Mouse (Mus musculus) adipocyte (in vitro differentiated cells): ENCODE measurements around the gene Hmg20b.

Experiments used
- DNase-seq: peaks from one replicate; pipeline ENCODE4 v3.0.0-alpha.2; 2016; ENCODE audit warnings: low spot score

Hmg20b gene

GRCm38 (mm10) chr10:81325781-81326180, 24.5 kb downstream of the Hmg20b start:
- DNase-seq = no peak

DNA sequence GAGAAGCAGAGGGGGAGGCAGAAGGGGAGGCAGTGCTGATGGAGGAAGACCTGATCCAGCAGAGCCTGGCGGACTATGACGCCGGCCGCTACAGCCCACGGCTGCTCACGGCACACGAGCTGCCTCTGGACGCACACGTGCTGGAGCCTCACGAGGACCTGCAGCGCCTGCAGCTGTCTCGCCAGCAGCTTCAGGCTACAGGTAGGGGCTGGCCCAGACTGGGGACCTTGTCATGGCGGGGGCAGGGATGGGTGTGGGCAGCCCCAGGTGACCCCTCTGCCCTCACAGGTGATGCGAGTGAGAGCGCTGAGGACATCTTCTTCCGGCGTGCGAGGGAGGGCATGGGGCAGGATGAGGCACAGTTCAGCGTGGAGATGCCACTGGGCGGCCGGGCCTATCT, 25.1 kb downstream of the Hmg20b start:
- no peak for DNase-seq

GRCm38 (mm10) chr10:81323791-81324530, 26.3 kb downstream of the Hmg20b start:
- DNase-seq = no peak

DNA sequence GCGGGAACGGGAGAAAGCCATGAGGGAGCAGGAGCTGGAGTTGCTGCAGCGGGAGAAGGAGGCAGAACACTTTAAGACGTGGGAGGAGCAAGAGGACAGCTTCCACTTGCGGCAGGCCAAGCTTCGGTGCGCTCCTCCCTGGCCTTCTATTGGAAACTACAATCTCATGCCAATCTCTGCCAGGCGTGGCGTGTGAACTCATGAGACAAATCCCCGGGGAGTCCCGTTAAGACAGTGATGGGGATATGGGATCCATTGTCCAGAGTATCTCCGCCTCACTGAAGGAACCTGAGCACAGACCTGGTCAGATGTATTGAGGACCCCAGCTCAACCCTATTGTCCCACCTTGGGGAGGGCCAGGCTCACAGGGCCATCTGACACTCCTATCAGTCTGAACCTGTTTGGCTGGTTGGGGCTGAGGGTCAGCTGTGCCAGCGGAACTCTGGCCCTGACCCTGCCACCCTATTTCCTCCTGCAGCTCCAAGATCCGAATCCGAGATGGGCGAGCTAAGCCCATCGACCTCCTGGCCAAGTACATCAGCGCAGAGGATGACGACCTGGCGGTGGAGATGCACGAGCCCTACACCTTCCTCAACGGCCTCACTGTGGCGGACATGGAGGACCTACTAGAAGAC, 27.0 kb downstream of the Hmg20b start:
- no peak for DNase-seq

- DNase-seq = no peak
These were observed 27.8 kb downstream of the Hmg20b start for GRCm38 (mm10) chr10:81322444-81322843.

DNA sequence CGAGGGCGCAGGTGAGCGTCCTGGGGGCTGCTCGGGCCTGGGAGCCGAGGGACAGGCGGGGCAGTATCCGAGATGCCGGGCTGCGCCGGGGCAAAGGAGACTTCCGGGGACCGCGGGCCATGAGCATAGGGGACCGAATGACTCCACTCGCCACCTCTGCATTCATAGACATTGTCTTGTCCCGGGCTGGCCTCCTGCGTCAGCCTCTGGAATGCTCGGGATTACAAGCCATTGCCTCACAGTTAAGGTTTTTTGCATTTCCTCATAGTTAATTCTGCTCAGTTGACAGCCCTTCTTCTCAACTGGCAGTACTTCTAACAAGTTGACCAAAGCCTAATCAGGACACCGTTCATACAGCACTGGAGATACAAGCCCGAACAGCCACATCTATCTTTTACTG, 28.8 kb downstream of the Hmg20b start:
- peak; percentile 51 for DNase-seq

DNA sequence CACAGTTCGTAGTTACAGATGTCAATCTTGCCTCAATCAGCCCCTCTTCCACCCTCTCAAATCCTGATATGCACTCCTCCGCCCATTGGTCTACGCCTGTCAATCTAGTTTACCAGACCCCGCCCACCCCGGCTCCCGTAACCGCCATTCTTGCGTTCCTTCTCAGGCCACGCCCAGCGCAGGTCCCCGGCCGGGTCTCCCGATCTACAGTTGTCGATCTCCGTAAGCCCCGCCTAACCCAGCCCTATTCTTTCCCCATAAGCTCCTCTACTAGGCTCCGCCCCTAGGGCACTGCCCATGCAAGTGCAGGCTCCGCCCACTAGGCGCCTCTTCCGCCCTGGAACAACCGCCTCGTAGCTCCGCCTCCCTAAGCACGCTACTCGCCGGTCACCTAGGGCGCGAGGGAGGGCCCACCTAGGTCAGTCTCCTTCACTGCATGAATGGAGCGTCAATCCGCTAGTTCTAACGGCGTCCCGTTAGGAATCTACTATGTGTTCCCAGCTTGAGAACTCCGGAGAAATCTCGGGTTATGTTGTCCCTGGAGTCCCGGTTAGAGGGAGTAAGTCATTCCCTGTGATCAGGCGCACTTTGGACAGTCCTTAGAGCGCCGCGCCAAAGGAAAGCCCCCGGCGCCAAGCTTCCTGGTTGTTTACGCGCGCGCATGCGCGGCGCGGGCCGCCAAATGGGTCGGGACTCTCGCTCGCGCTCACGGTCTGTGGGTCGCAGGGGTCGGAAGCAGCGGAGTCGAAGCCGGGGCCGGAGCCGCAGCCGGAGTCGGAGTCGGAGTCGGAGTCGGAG, 29.5 kb downstream of the Hmg20b start, which contains the start of gene Cactin:
Gene Cactin (plus strand): TSS at position 554 of the 798 bp plus-strand sequence.
- DNase-seq = peak; percentile 100

DNA sequence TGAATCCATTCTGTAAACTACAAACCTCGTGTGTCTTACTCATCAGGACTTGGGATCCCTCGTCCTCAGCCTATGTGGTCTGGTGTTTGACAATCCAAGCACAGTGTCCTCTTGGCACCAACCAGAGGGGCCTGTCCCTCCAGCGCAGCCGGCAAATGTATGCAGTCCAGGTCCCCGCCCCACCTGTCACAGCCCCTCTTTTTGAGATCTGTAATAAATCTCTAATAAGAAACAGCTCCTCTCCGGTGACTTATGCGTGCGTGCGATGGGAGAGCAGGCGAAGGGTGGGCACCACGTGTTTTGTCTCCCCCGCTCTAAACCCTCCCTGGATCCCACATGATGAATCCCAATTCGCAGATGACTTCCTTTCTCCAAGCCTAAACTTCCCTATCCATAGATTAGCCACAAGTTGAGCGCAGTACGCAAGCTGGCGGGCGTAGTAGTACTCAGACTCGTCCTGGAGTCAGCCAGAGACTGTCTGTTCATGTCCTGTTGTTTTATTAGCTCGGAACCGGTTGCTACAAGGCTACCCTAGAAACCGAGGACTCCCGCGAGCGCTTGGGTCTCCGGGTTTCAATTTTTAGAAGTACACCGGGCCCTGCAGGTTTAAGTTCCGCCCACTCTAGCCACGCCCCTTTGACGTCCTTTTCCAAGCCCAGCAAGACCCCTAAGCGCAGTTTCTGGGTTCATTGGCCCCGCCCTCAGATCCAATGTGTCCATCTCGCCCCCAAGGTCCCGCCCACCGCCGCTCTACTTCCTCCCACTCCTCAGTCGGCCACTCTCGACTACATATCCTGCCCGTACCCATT, 30.3 kb downstream of the Hmg20b start:
- DNase-seq = peak; percentile 43

DNA sequence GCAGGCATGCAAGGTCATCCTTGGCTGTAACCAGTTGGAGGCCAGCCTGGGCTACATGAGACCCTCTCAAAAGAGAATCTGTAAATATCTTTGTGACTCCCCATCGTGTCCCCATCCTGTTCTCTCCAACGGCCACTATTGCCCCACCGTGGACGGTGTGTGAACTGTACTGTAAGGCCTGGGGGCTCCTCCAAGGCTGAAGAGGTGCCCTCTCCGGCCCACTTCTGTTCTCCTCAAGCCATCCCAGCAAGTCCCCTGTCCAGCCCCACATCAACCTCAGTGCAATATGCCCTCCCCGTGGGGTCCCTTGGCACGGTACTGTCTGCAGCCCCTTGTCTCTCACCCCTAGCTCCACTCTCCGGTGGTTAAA, 31.0 kb downstream of the Hmg20b start:
- peak; percentile 32 for DNase-seq

DNA sequence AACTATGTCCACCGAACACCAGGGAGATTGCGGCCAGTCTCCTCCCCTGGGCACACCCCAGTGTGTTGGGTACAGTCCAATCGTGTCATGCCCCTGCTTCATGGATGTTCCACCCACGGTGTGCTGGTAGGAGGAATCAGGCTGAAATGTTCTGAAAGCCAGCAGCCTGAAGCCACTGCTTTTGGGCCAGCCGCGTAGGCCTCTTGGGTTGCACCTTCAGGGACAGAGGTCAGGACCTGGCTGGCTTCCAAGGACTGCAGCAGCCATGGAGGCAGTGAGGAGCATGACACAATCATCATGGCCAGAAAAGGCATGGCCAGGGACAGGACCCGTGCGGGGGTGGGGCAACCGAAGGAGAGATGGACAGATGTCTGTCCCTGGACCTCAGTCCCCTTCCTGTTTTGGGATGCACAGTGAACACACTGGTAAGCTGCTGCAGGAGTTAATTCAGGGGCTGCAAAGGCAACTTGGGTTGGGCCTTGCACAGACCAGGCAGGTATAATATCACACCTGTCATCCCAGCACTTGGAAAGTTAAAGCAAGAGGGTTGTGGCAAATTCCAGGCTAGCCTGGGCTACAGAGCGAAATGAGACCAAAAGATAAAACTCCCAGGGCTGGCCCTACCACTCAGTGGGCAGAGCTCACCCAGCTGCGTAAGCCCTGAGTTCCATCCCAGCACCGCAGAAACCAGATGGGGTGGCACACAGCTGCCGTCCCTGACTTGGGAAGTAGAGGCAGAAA, 31.5 kb downstream of the Hmg20b start:
- peak; percentile 93 for DNase-seq

DNA sequence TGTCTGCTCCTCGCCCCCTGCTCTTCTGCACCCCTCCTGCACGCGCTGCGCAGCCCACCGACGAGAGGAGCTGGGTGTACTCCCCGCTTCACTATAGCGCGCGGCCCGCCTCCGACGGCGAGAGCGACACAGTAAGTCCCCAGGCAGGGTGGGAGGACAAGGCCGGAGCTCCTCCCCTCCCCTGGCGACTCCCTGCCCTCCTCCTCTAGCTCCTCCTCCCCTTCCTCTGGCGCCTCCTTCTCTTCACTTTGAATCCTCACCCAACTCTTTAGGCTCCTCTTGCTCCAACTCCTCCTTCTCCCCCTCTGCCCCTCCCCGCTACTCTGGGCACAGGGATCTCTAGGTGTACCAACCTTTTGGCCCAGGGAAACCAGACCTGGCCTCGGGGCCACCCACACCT, 33.0 kb downstream of the Hmg20b start:
- no peak for DNase-seq

GRCm38 (mm10) chr10:81316338-81317060, 33.8 kb downstream of the Hmg20b start:
- no peak for DNase-seq

DNA sequence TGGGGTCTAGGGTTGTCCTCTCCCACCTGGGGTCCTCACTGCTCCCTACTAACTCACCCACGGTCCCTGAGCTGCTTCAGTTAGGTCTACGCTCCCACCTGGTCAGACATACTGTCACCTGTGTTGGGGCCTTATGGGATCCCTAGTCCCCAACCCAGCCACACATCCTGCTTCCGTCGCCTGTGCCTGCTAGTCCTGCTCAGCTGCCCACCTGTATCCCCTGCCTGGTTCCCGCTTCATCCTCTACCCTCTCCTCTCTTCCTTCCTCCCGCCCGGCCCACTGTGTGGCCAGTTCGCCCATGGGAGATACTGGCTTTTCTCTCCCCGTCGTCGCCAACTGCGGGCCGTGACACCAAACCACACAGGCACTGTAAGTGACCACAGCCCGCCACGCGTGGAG, 34.7 kb downstream of the Hmg20b start:
- no peak for DNase-seq

DNA sequence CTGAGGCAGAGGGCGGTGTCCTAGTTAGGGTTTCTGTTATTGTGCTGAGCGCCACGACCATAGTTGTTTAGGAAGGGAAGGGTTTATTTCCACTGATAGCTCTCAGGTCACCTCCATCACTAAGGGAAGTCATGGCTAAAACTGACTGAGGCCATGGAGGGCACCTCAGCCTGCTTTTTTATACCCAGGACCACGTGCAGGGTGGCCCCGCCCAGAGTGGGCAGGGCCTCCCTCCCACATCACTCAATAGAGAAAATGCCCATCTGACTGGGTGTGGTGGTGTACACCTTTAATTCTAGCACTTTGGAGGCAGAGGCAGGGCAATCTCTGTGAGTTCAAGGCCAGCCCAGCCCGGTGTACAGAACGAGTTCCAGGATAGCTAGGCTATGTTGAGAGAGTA, 36.1 kb downstream of the Hmg20b start:
- no peak for DNase-seq

DNA sequence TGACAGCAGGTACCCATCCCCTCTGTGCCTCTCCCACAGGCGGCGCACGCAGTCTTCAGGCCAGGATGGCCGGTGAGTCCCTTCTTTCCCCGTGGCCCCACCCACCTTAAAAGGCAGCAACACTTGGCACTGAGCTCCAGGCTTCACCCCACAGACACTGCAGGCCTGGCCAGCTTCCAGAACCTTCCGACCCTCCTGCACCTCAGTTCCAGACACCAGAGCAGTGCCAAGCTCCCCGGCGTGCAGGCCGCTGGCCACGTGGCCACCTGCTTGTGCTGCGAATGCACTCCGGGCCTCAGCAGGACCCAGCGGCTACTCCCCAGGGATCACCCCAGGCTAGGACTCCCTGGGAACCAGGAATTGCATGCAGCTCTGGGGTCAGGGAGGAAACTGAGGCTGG, 36.7 kb downstream of the Hmg20b start:
- DNase-seq = no peak

GRCm38 (mm10) chr10:81309571-81309970, 40.7 kb downstream of the Hmg20b start:
- no peak for DNase-seq

DNA sequence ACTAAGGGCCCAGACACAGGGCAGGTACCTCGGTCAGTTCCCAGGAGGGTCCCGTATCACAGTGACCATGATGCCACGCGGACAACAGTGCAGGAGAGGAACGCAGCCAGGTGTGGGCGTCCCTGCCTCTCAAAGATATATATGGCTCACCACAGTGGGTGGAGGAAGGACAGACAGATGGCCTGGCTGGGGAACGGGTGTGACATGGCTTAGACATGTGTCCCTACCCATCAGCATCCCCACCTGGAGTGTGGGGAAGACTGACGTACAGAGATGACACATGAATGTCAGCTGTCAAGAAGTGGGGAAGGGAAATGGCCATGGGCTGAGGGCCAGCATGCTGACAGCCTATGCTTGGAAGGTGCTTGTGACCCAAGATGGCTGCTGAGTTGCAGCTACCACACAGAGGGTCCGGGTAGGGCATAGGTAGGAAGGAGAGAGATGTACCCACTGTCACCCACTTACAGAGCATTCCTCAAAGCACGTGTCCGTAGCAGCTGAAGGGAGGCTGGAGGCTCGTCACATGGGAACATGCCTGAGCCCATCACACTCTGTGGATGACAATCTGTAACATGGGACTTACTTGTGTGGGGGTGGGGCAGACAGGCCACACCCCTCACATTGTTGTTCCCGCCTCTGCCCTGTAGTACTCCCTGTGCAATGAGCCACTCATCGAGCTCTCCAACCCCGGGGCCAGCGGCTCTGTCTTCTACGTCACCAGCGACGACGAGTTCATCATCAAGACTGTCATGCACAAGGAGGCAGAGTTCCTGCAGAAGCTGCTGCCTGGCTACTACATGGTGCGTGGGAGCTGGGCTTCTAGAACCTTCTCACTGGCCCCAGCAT, 43.2 kb downstream of the Hmg20b start:
- DNase-seq = no peak

- no peak for DNase-seq
These were observed 44.1 kb downstream of the Hmg20b start for GRCm38 (mm10) chr10:81306173-81306668.

GRCm38 (mm10) chr10:81305663-81306062, 44.6 kb downstream of the Hmg20b start:
- DNase-seq = no peak
